Mouse (Mus musculus): ENCODE results near the gene Cd22.

GRCm38 (mm10) chr7:30841379-30841778 is 38.8 kb downstream of the Cd22 start:
- no peak for TF ChIP-seq POLR2A (IDR thresholded peaks at IDR 0.05; ENCODE audit: insufficient read depth, low read depth, low read length)
- no peak for TF ChIP-seq CTCF (IDR thresholded peaks at IDR 0.05; ENCODE audit: insufficient read depth, low read depth, low read length)

Measured in olfactory bulb, adult 2 months (tissue).